Mouse (Mus musculus) cerebellum, adult 2 months (tissue): ENCODE data around the gene Defa21.

ENCODE experiments used
- CTCF ChIP-seq: fragments of 200-500 bp; IDR thresholded peaks from 2 replicates; pipeline ENCODE4 v1.5.1; 2011; ENCODE audit warnings: low read depth, mild to moderate bottlenecking, control low read depth, low read length, moderate library complexity, borderline replicate concordance; ENCODE audit not compliant: insufficient read depth
- POLR2A ChIP-seq: fragments of 200-500 bp; IDR thresholded peaks from 2 replicates; pipeline ENCODE4 v1.6.1; 2011; ENCODE audit warnings: low read length, control low read depth, borderline replicate concordance; ENCODE audit not compliant: insufficient read depth

DNA sequence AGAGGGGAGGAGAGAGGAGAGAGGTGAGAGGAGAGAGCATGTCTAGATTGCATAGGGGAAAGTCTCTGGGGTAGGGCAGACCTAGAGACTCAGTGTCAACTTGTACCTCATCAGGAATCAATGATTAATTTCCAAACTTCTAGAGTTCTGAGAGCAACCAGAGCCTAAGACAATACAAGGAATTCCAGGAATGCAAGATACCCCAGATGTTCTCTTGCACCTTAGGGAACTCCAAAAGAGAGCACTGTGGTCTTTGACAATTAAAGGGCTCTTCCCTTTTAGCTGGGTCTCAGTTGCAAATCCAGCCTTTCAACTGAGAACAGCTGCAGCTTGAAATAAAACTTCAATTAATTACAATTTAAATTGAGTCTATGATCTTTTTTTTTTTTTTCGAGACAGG lies 45.5 kb upstream of the Defa21 start:
- TF ChIP-seq CTCF (no peak), POLR2A (no peak)
